Mouse (Mus musculus): ENCODE data around the gene Rbm19. TPM values are rescaled to one million over a fixed set of nuclear protein-coding genes. Genes with fewer than 3 reads are reported as not detected.
A peak's percentile ranks its signal among the peaks of the same experiment; 100 is the strongest.

The Rbm19 gene
- polyA plus RNA-seq (2016; fragmentation: Nextera tagmentation; extraction: Ambion mirVana) = 27.6 and 31.9 TPM in 2 replicates

DNA sequence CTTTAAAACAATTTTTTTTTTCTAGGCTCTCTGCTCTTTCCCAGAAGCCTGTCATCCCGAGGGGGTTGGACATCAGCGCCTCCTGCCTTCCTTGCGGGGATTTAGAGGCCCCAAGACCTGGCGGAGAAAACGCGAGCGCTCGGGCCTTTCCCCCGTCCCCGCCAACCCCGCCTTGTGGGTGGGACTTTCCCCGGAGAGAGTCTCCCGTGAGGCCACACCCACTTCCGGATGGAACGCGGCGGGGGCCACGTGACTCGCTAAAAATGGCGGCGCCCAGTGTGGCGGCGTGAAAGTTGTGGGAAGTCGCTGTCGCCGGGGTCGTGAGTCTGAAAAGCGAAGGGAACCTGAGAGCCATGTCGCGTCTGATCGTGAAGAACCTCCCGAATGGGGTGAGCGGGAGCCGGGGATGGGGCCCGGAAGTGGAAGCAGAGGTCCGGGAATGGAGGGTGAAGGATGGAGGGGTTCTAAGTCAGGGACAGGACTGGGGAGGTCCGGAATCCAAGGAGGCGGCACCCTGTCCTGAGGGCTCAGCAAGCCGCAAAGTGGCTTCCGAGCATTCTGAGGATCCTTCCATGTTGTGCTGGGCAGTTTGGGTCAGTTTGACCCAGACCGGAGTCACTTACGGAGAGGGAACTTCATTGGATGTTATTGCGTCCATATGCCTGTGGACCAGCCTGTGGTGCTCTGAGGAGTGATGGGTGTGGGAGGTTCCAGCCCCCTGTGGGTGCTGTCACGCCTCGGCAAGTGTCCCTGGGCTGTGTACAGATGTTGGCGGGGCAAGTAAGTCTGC lies at the start of gene Rbm19:
Gene Rbm19 (plus strand): TSS at position 205 of the 790 bp plus-strand sequence.
- peak within 1 kb of the TSS; percentile 81 for H3K27ac ChIP-seq
- under 1% methylated on average over 46 of the region's 46 CpGs for WGBS

DNA sequence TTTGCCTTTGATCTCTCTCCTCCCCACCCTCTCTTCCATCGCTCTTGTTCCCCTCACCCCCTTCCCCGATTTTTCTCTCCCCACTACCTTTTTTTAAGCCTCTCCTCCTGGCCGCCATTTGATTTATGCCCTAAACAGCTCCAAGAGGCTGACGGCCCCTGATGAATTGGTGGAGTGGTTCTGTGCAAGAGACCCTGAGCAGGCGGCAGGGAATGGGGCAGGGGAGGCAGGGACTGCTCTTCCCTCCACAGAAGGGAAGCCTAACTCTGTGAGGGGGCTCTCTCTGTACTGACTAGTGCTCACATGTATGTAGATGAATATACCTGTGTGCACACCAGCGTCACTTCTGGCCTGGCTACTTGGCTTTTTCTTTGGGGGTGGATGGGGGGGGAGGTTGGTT lies 49.0 kb upstream of the Rbm19 start:
- no peaks in the 10 kb centered on the region for H3K27me3 ChIP-seq (ENCODE audit: insufficient read depth, poor library complexity, severe bottlenecking)
- no peak overlapping the region for H3K4me3 ChIP-seq
- no peaks in the 10 kb centered on the region for H3K4me1 ChIP-seq (replicated peaks)
- H3K36me3 ChIP-seq = no peaks in the 10 kb centered on the region
- 70% methylated on average over 6 of the region's 6 CpGs for WGBS
- no peak for DNase-seq (ENCODE audit: low spot score)
- H3K9me3 ChIP-seq = no peaks in the 10 kb centered on the region
- no peak overlapping the region for H3K27ac ChIP-seq

More for the DNA sequence above, at the start of gene Rbm19:
- DNase-seq (ENCODE audit: low spot score) = peak; percentile 90
- no peaks in the 10 kb centered on the region for H3K27me3 ChIP-seq (ENCODE audit: insufficient read depth, poor library complexity, severe bottlenecking)
- H3K36me3 ChIP-seq = peaks cover 32% of the 10 kb centered on the region
- peak within 1 kb of the TSS; percentile 91 for H3K4me3 ChIP-seq
- peaks cover 8% of the 10 kb centered on the region for H3K4me1 ChIP-seq (replicated peaks)
- no peaks in the 10 kb centered on the region for H3K9me3 ChIP-seq

DNA sequence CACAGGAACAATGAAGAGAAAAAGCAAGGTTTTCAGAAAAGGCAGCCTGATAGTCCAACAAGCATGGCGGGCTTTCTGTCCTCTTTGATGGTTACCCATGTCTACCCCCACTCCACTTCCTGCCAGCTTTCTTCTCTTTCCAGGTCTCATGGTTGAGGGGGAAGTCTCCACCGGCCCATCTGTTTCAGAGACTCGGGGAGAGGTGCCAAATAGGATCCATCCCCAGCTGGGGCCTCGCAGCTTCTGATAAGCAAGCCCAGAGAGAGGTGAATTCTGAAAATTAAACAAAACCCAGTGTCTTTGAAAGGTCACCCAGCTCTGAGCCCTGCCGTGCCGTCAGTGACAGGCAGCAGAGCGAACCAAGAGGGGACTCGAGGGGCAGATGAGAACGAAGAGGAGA lies 42.2 kb upstream of the Rbm19 start:
- no peak for DNase-seq (ENCODE audit: low spot score)
- H3K27me3 ChIP-seq (ENCODE audit: insufficient read depth, poor library complexity, severe bottlenecking) = peaks cover 3% of the 10 kb centered on the region; the same call in 1 of the 2 replicates
- H3K9me3 ChIP-seq = no peaks in the 10 kb centered on the region
- WGBS = 78% methylated on average over 9 of the region's 9 CpGs
- H3K36me3 ChIP-seq = no peaks in the 10 kb centered on the region
- H3K4me1 ChIP-seq (replicated peaks) = no peaks in the 10 kb centered on the region
- H3K27ac ChIP-seq = no peak overlapping the region
- no peak overlapping the region for H3K4me3 ChIP-seq

DNA sequence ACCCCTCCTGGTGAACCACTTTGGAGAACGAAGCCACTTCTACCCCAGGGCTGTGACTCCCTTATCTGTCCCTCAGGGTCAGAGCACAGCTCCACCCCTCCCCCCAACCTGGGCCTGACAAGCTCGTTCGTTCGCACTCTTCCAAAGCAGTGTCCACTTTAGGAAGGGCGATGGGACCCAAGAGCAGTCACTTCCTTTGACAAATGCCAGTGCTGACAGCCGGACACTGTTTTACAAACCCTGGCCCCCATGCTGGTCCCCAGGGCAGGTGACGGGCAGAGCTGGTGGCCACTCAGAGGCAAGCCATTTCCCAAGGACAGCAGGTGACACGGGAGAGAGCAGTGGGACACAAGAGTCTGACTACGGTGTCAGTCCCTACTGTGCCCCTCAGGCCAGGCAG lies 36.2 kb upstream of the Rbm19 start:
- DNase-seq (ENCODE audit: low spot score) = no peak
- H3K27ac ChIP-seq = no peak overlapping the region
- H3K4me3 ChIP-seq = no peak overlapping the region
- no peaks in the 10 kb centered on the region for H3K36me3 ChIP-seq
- H3K4me1 ChIP-seq (replicated peaks) = no peaks in the 10 kb centered on the region
- 67% methylated on average over 9 of the region's 9 CpGs for WGBS
- no peaks in the 10 kb centered on the region for H3K9me3 ChIP-seq
- peaks cover 8% of the 10 kb centered on the region; the same call in 1 of the 2 replicates for H3K27me3 ChIP-seq (ENCODE audit: insufficient read depth, poor library complexity, severe bottlenecking)

DNA sequence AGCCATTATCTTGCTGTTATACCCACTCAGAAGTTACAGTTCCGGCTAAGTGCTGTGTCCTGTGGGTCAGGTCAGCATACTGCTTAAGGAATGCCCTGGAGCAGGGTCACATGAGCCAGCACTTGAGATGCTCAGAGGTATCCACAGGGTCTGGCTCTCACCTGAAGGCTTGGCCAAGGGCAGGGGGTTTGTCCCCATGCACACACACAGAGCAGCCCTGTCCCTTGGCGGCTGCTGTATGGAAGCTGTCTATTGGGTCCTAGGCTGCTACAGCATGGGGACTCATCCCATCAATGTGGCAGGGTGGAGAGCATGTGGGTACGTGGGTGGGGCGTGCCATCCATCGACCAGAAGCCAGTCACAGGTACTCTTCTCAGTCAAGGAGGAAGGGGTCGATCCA lies 35.8 kb upstream of the Rbm19 start:
- H3K4me3 ChIP-seq = no peak overlapping the region
- H3K9me3 ChIP-seq = no peaks in the 10 kb centered on the region
- 0 out of 2 replicates have a peak, but pooled peaks cover 7% of the 10 kb centered on the region for H3K27me3 ChIP-seq (ENCODE audit: insufficient read depth, poor library complexity, severe bottlenecking)
- no peaks in the 10 kb centered on the region for H3K36me3 ChIP-seq
- no peaks in the 10 kb centered on the region for H3K4me1 ChIP-seq (replicated peaks)
- H3K27ac ChIP-seq = no peak overlapping the region
- 86% methylated on average over 6 of the region's 6 CpGs for WGBS
- no peak for DNase-seq (ENCODE audit: low spot score)

DNA sequence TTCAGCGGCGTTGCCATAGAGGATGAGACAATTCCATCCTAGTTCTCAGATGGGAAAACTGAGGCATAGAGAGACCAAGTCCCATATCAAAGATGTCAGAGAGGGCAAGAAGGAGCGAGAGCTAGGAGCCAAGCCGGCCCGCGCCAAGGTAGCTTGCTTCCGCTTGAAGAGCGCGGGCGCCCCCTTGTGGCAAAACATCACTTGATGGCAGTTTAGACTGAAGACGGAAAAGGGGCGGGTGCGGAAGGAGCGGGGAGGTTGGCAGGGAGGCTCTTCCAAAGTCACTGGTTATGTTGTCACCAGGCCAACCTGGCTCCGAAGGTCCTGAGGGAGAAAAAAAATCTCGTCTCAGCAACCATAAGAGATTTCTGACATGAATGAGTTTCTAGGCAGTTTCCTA lies 27.7 kb upstream of the Rbm19 start:
- no peak overlapping the region for H3K27ac ChIP-seq
- peaks cover 52% of the 10 kb centered on the region for H3K27me3 ChIP-seq (ENCODE audit: insufficient read depth, poor library complexity, severe bottlenecking)
- H3K9me3 ChIP-seq = no peaks in the 10 kb centered on the region

DNA sequence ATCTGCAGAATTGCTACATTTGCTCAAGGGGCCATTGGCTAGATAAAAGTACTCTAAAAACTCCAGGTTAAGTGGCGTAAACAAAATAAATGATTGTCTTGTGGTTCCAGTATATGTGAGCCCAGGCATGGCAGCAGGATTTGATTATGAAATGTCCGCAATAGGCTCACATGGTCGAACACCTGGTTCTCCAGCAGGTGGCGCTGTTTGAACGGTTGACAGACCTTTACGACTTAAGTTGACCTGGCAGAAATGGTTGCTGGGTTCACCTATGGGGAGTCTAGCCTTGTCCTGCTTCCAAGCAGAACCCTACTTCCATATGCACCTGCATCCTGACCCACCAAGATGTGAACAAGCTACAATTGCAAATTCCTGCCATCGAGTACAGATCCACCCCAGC lies 21.7 kb upstream of the Rbm19 start:
- peak; percentile 33 for DNase-seq (ENCODE audit: low spot score)
- Histone ChIP-seq H3K9me3 (no peaks in the 10 kb centered on the region), H3K27me3 (ENCODE audit: insufficient read depth, poor library complexity, severe bottlenecking) (peaks cover 29% of the 10 kb centered on the region), H3K36me3 (no peaks in the 10 kb centered on the region), H3K4me1 (replicated peaks) (no peaks in the 10 kb centered on the region), H3K4me3 (no peak overlapping the region), H3K27ac (no peak overlapping the region)
- WGBS = 58% methylated on average over 7 of the region's 7 CpGs

More for the DNA sequence above, 27.7 kb upstream of the Rbm19 start:
- Histone ChIP-seq H3K36me3 (no peaks in the 10 kb centered on the region), H3K4me1 (replicated peaks) (no peaks in the 10 kb centered on the region), H3K4me3 (no peak overlapping the region)
- DNase-seq (ENCODE audit: low spot score) = peak; percentile 89
- 1% methylated on average over 16 of the region's 16 CpGs for WGBS

DNA sequence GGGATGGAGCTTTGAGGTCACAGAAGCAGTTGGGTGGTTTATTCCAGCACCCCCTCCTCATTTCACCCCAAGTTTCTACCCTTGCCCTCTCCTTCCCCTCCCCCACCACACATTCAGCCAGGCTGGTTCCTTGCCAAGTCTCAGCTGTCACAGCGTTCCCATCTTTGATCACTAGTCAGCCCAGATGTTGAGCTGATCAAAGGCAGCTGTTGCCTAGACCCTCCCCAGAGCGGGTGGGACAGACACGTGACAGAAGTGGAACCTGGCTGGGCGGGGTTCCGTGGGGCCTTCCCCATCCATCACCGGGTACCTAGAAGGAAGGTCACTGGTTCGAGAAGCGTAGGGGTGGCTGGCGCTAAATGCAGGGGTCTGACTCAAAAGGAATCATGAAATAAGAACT lies 19.2 kb upstream of the Rbm19 start:
- WGBS = 69% methylated on average over 9 of the region's 9 CpGs
- no peaks in the 10 kb centered on the region for H3K4me1 ChIP-seq (replicated peaks)

DNA sequence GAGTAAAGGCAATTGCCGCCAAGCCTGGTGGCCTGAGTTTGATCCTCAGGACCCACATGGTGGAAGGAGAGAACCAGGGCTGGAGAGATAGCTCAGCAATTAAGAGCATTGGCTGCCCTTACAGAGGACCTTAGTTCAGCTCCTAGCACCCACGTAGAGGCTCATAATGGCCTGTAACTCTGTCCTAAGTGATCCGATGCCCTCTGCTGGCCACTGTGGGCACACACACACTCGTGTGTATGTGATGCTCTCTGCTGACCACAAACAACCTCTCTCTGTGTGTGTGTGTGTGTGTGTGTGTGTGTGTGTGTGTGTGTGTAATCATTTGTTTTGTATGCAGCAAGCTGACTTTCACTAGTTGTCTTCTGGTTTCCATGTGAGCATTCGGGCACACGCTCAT lies 15.5 kb upstream of the Rbm19 start:
- Histone ChIP-seq H3K4me1 (replicated peaks) (0 out of 2 replicates have a peak, but pooled peaks cover 6% of the 10 kb centered on the region), H3K27me3 (ENCODE audit: insufficient read depth, poor library complexity, severe bottlenecking) (0 out of 2 replicates have a peak, but pooled peaks cover 7% of the 10 kb centered on the region), H3K4me3 (no peak overlapping the region), H3K36me3 (no peaks in the 10 kb centered on the region), H3K9me3 (no peaks in the 10 kb centered on the region; the same call in 1 of the 2 replicates), H3K27ac (no peak overlapping the region)
- WGBS = 85% methylated on average over 6 of the region's 6 CpGs
- no peak for DNase-seq (ENCODE audit: low spot score)

More for the DNA sequence above, 19.2 kb upstream of the Rbm19 start:
- H3K9me3 ChIP-seq = no peaks in the 10 kb centered on the region; the same call in 1 of the 2 replicates
- H3K36me3 ChIP-seq = no peaks in the 10 kb centered on the region
- no peak for DNase-seq (ENCODE audit: low spot score)
- peaks cover 10% of the 10 kb centered on the region for H3K27me3 ChIP-seq (ENCODE audit: insufficient read depth, poor library complexity, severe bottlenecking)
- H3K4me3 ChIP-seq = no peak overlapping the region
- H3K27ac ChIP-seq = no peak overlapping the region

DNA sequence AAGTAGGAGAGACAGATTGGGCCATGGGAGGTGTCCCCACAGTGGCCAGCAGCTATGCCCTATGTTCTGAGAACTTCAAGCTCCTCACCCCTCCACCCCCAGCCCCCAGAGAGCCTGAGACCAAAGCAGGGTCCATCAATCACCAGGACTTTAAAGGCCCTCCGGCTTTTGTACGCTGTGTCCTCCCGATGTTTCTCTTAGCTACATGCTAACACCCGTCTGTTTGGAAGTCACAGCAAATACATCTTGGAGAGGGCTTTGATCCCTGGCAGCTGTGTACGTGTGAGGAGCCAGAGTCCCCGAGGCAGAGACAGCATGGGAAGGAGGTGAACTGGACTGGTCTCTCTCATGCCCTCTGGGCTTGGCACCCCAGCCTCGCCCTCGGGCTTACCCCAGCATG lies 14.2 kb upstream of the Rbm19 start:
- Histone ChIP-seq H3K36me3 (no peaks in the 10 kb centered on the region), H3K4me3 (no peak overlapping the region), H3K4me1 (replicated peaks) (0 out of 2 replicates have a peak, but pooled peaks cover 6% of the 10 kb centered on the region), H3K27ac (no peak overlapping the region), H3K27me3 (ENCODE audit: insufficient read depth, poor library complexity, severe bottlenecking) (0 out of 2 replicates have a peak, but pooled peaks cover 7% of the 10 kb centered on the region), H3K9me3 (no peaks in the 10 kb centered on the region; the same call in 1 of the 2 replicates)
- DNase-seq (ENCODE audit: low spot score) = no peak
- 85% methylated on average over 8 of the region's 8 CpGs for WGBS

DNA sequence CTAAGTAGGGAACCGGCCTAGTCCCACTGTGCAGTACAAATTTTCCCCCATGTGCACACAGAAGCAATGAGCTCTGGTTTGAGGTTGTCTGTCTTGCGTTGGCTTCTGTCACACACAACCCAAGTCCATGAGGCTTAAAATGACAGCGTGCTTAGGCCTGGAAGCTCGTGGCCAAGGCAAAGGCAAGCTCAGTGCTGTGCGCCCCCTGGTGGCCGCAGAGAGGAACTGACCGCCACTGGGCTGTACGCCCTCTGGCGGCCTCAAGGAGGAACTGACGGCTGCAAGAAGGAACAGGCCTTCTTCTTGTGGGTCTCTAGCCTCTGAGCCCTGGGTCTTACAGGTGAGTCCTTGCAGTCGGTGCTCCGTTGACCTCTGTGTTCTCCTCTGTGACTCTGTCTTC lies 13.5 kb upstream of the Rbm19 start:
- peak; percentile 67 for DNase-seq (ENCODE audit: low spot score)
- no peaks in the 10 kb centered on the region; the same call in 1 of the 2 replicates for H3K9me3 ChIP-seq
- H3K4me1 ChIP-seq (replicated peaks) = 0 out of 2 replicates have a peak, but pooled peaks cover 6% of the 10 kb centered on the region
- no peaks in the 10 kb centered on the region for H3K36me3 ChIP-seq
- no peak overlapping the region for H3K27ac ChIP-seq
- no peak overlapping the region for H3K4me3 ChIP-seq
- 19% methylated on average over 12 of the region's 12 CpGs for WGBS
- 0 out of 2 replicates have a peak, but pooled peaks cover 7% of the 10 kb centered on the region for H3K27me3 ChIP-seq (ENCODE audit: insufficient read depth, poor library complexity, severe bottlenecking)

DNA sequence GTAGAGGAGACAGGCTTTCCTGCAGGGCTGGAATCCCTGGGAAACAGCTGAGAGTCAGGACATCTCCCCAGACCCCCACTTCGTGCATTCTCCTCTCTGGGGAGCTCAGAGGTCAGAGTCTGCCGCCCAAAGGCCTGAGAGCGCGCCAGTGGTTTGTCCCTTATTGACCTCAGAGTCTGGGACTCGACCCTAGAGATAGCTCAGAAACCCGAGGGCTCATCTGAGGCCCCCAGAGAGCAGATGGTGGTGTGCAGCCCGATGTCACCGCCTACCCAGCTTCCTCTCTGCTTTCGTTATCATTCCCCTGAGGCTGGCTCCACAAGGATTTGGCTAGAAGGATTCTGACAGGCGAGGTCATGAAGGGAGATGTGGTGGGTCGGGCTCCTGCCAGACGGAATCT lies 12.8 kb upstream of the Rbm19 start:
- Histone ChIP-seq H3K9me3 (no peaks in the 10 kb centered on the region; the same call in 1 of the 2 replicates), H3K4me1 (replicated peaks) (0 out of 2 replicates have a peak, but pooled peaks cover 6% of the 10 kb centered on the region), H3K27ac (no peak overlapping the region; the same call in 1 of the 2 replicates), H3K36me3 (no peaks in the 10 kb centered on the region), H3K4me3 (no peak overlapping the region), H3K27me3 (ENCODE audit: insufficient read depth, poor library complexity, severe bottlenecking) (0 out of 2 replicates have a peak, but pooled peaks cover 7% of the 10 kb centered on the region)
- no peak for DNase-seq (ENCODE audit: low spot score)
- WGBS = 57% methylated on average over 12 of the region's 12 CpGs

DNA sequence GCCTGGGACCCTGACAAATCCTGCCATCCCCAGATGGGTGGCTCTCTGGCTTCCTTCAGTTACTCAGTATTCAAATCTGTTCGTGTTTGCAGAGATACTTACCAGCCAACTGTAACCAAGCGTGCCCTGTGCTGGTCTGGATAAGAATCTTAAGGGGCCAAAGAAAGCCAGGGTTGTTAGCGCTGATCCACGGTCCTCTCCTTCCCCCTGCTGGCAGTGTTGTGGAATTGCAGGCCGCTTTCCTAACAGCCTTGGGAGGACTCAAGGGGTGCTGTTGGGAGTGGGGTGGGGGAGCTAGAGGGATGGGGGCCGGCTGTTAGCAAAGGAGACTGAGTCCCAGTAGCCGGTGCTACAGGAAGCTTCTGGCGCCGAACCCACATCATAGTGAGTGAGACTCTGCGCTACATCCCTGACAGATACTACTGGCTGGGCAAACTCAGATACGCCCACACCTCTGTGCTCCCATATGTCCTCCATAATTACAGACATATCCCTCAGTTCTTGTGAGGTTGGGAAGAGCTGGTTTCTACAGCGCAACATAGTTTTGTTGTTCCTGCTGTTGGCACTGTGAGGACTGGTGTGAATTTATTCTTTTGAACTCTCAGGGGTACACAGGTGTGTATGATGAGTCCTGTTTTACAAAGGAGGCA lies 9.7 kb upstream of the Rbm19 start:
- 29% methylated on average over 12 of the region's 12 CpGs for WGBS
- H3K27ac ChIP-seq = no peak overlapping the region
- no peaks in the 10 kb centered on the region for H3K9me3 ChIP-seq
- no peaks in the 10 kb centered on the region for H3K36me3 ChIP-seq
- DNase-seq (ENCODE audit: low spot score) = peak; percentile 39
- 0 out of 2 replicates have a peak, but pooled peaks cover 6% of the 10 kb centered on the region for H3K4me1 ChIP-seq (replicated peaks)
- H3K27me3 ChIP-seq (ENCODE audit: insufficient read depth, poor library complexity, severe bottlenecking) = peaks cover 11% of the 10 kb centered on the region; the same call in 1 of the 2 replicates
- H3K4me3 ChIP-seq = no peak overlapping the region

All from hindbrain, embryonic 10.5 days (tissue).